Mouse (Mus musculus) lung, postnatal 4 days (tissue): Measurements from ENCODE around the gene Ssu72.

ENCODE experiments used
- DNase-seq, 2 experiments: peaks; one replicate each; pipeline ENCODE4 v3.0.0; 2021

Ssu72 gene

DNA sequence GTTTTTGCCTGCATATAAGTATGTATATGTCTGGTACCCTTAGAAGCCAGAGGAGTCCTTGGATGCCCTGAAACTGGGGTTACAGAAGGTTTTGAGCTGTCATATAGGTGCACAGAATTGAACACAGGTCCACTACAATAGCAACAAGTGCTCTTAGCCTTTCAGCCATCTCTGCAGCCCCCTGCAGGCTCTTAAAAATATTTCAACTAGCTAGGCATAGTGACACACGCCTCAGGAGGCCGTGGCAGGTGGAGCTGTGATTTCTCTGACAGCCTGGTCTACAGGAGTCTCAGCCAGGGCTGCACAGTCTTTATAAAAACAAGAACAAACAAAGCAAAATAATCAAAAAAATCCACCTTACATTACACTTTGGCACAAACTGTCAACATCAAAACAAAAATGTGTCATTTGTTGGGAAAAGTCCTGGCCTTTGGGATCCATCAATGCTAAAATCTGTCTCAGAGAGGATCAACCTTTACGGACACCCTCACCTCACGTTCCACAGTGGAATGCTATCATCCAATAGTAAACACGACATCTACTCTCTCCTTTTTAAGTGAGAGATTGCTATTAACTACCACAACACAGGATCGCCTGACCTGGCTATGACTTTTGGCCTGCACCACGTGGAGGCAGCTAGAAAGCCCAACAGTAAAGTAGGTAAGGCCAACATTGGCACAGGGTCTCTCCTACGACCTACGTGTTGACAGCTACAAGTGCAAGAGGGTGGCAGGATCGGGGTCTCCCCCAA, 55.4 kb downstream of the Ssu72 start:
- DNase-seq: no peak

GRCm38 (mm10) chr4:155760613-155761355, 56.2 kb downstream of the Ssu72 start, which contains the start of gene Atad3a:
Gene Atad3a, minus strand, starts transcription at chr4:155761093.
- DNase-seq: peak; percentile 97 to 98

- DNase-seq: no peak
Measured at GRCm38 (mm10) chr4:155761356-155762099, 56.9 kb downstream of the Ssu72 start.

DNA sequence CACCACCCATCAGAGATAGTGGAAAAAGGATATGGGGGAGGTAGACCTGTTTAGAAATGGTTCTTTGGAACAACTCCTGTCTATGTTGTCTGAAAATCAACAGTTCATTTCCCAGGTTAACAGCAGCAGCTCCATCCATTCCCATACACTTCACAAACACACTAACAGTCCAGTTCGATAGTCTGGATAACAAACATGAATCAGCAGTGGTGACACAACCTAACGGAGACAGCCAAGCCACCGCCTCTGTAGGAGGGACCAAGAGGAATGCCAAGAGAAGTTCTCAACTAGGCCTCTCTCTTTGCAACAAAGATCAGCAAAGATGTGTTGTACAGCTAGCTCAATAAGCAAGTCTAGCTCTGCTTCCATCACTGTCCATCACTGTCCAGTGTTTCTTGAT, 57.8 kb downstream of the Ssu72 start:
- DNase-seq: no peak

- DNase-seq: no peak
Measured at GRCm38 (mm10) chr4:155769496-155769879, 64.9 kb downstream of the Ssu72 start.

- DNase-seq: peak; percentile 92 to 94
Measured at GRCm38 (mm10) chr4:155769880-155770512, 65.4 kb downstream of the Ssu72 start.

DNA sequence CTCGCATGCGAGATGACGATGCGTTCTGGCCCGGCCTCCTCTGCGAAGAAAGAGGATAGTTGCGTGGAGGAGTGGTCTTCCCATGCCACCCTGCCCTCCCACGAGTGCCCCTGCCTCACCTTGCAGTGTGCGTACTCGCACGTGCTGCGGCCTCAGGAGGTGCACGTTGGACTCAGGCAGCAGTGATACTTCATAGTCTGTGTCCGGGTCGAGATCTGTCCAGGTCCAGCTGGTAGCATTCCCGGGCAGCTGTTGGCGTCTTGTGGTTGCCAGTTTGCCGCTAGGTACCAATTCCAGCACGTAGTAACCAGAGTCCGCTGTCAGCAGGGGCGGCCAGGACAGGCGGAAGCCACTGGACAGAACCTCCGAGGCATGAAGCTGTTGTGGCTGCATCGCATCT, 66.0 kb downstream of the Ssu72 start:
- DNase-seq: no peak

- DNase-seq: peak in 1 of 2 experiments; percentile 43
Measured at GRCm38 (mm10) chr4:155771706-155772105, 67.1 kb downstream of the Ssu72 start.

GRCm38 (mm10) chr4:155772786-155773185, 68.2 kb downstream of the Ssu72 start:
- DNase-seq: no peak

DNA sequence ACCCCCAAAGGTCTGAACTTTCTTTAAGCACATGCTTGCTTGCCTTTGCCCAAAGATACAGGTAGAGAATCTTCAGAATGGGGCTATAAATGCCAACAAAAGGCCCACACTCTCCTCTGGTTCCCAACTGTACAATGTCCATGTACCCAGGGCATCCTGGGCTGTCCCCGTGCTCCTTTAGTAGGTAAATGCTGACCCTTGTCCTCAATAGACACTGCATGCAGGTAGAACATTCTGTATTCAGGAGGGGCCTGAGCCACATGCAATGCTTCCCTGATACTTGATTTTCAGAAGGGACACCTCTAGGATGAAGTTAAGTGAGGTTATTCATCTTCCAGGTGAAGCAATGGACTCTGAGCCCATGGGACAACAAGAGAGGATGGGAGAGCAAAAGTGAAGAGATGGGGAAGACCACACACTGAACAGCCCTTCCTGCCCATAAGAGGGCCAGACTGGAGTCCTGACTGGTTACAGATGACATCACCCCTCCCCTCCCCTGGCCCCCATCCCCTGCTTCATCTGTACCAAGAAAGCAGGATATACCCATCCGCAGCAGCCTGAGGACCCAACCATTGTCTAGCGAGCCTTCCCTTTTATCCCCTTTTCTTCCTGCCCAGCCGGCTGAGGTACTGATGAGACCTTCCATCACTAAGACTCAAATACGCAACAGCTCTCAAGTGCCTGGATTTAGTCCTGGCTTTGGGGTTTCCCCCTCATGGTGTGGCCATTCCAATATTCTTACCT, 68.9 kb downstream of the Ssu72 start:
- DNase-seq: no peak

DNA sequence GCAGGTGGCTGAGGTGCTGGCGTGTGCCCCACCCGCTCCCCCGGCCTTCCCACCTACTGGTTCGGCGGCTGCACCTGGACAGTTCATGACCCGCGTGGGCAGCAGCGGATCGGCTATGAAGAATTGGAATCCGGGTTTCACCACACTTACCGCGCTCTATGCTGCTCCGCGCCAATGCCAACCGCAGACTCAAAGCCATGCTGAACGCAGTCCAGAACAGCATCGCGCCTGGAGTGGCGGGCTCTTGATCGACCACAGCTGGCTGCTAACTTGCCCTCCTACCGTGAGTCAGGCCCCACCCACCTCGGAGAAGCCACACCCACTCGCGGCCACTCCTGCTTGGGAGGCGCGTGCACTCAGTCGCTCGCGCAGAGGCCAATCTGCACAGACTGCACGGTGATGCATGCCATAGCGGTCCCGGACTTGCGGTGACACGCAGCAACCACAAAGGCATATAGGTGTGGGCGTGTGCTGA, 69.7 kb downstream of the Ssu72 start, which contains the start of gene Vwa1:
Gene Vwa1, minus strand, starts transcription at position 419 of the 475 bp plus-strand sequence.
- peak; percentile 93 for DNase-seq

GRCm38 (mm10) chr4:155774971-155775740, 70.6 kb downstream of the Ssu72 start:
- DNase-seq: peak; percentile 63 to 81

GRCm38 (mm10) chr4:155775855-155776254, 71.3 kb downstream of the Ssu72 start:
- DNase-seq: peak in 1 of 2 experiments; percentile 49

GRCm38 (mm10) chr4:155776704-155777335, 72.2 kb downstream of the Ssu72 start:
- no peak for DNase-seq

DNA sequence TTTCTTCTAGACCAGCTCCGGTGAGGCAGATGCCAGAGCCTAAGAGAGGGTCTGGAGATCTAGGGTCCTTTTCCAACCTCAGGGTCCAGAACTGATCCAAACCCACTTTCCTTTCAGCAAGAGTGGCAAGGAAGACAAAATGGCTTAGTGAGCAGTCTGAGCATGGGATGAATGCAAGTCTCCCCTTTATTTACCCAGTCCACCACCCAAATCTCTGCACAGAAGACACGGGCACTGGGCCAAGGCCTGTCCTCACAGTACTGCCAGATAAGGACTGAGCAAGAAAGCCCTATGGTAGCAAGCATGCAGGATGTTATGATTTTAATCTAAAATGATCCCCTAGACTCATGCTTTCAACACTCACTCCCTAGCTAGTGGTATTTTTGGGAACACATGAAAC, 73.2 kb downstream of the Ssu72 start:
- peak in 1 of 2 experiments; percentile 55 for DNase-seq

GRCm38 (mm10) chr4:155779498-155779897, 74.9 kb downstream of the Ssu72 start:
- no peak for DNase-seq

GRCm38 (mm10) chr4:155780895-155781294, 76.3 kb downstream of the Ssu72 start:
- DNase-seq: peak in 1 of 2 experiments; percentile 64
